Mouse (Mus musculus): ENCODE results near the gene Nek10.
"Not testable (repeated sequence)": the region's sequence is repeated elsewhere in the genome, so short reads cannot be mapped to it uniquely, and the experiment has no call there.

Nek10 gene

DNA sequence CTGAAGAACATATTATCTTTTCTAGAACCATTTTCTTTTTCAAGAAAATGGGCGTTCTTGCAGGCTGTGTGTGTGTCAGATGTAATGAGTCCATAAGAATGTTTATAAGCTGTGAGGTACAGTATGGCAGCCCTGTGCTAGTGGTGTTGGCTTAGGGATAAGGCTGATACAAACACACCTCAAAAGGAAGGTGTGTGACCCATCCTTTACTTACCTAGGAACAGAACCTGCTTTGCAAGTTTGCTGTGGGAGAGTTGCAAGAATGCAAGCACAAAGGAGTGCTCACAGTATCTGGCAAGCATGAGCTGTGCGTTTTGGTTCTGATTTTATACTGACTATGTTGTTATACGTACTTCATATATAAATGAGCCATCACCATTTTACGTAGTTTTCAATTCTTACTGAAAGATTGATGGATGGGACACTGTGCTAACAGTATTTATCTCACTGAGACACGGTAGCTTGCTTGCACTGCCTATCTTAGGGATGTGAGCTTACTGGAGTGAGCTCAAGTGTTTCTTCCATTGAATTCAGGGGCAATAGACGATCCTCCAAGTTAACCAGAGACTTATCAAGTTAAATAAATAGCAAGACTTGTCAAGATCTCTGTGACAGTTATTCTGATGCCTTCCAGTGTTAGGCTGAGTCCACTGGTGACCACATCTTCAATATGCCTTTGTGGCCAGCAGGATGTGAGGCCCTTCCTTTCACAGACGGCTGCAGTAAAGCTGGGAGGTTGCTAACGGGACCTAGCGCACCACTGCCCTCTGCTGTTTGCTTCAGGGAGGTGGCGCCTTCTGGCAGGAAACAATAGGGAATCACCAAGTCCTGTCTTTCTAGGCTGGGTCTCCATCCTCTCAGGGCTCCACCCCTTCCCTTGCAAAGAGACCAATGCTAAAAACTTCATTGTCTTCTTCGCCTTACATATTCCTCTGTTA is 181.8 kb downstream of the Nek10 start:
- DNase-seq (ENCODE audit: low spot score in 2 of 2), result peak; percentile 29 to 64

DNA sequence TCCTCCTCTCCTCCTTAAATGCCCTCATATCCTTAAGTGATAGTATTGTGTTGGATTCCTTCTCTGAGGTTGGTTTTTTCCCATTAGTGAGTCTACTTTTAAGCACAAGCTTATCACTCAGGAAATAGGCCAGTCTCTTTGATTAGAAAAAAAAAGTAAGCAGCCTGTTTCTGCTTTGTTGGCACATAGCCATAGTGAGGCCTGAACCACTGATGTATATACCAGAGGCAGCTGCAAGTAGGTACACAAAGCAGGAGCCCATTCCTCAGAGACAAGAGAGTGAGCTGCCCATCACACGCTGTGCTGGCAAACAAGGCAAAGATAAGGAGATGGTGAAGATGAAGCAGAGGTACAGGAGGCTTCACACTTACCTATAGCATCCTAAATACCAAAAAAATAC is 184.2 kb downstream of the Nek10 start:
- no peak for DNase-seq (ENCODE audit: low spot score in 2 of 2)

DNA sequence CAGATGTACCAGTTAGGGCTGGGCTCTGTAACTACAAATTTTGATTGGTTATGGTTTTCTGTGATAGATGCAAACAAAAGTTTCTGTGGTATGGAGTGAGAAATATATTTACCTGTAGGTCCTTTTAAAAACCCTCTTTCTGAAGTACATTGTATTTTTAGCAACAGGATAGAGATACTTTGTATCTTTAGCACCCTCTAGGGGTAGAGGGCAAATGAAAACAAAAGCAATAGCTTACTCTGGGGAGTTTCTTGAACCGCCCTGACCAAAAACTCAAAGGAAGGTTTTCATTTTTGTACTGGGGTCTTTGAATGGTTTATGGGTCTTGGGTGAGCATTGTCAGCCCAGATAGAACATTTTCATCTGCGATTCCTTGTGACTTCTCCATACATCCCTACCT is 188.4 kb downstream of the Nek10 start:
- no peak for DNase-seq (ENCODE audit: low spot score in 2 of 2)

DNA sequence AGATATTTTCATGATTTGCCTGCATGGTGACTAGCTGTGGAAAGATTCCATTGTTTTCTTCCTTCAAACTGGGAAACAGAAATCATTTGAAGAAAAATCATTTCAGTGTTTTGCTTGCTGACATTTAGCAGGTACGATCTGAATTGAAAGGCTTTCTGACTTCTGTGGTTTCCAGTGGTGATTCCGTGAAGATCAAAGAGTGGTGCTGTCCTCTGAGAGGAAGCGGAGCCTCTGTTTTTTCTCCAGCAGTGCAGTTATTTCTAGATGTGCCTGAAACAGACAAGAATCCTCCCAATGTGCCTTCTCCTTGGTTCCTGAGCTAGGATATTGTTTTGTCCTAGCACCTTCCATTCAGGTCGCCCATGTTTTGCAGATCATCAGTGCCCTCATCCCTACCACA is 208.2 kb downstream of the Nek10 start:
- DNase-seq (ENCODE audit: low spot score in 2 of 2), result no peak

DNA sequence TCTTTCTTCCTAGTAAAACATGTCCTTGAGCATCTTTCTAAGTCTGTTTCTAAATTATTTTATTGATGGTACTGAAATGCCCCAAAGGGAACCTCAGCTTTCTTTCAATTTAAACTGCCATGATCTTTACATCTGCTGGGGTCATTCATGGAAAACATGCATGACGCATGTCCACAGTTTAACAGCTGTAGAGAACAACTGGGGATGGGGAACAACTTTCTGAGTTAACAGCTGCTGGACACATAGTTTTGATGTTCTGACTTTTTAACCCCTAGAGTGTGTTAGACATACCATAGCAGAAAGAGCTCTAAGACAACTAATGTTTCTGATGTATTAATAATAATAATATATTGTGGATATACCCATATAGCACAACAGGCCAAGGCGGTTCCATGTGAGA is 211.6 kb downstream of the Nek10 start:
- DNase-seq (ENCODE audit: low spot score in 2 of 2), result no peak

DNA sequence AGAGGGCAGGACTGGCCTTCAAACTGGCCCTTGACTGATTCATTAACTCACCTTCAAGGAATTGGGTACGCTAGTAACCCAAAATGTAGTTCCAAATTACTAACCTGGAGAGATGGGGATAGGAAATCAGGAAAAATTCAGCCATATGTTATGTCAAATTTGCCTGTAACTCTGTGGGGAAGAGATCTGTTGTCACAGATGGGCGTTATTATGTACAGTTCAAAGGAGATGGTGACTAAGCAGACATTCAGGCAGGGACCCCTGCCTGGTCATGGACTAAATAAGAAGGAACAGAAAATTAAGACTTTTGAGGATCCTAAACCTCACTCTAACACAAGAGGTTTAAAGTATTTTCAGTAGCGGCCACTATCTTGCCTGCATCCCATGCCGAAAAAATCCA is 227.4 kb downstream of the Nek10 start:
- DNase-seq (ENCODE audit: low spot score in 2 of 2), result not testable (repeated sequence)

DNA sequence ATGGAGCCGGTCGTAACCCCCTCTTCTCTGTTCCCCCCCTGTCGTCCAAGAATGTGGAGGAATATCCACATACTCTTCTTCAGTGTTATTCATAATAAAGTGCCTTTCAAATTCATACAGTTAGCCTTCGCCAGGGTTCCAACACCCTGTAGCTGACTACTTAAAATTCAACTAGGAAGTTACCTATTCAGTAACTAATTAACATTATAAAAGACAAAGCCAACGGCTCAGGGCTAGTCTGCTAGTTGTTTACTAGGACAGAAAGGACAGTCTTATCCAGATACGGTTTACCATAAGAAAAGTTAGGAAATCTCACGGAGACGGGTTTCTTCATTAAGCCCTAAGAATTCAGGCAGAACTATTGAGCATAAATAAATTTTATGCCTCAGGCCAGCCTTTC is 231.4 kb downstream of the Nek10 start:
- not testable (repeated sequence) for DNase-seq (ENCODE audit: low spot score in 2 of 2)

DNA sequence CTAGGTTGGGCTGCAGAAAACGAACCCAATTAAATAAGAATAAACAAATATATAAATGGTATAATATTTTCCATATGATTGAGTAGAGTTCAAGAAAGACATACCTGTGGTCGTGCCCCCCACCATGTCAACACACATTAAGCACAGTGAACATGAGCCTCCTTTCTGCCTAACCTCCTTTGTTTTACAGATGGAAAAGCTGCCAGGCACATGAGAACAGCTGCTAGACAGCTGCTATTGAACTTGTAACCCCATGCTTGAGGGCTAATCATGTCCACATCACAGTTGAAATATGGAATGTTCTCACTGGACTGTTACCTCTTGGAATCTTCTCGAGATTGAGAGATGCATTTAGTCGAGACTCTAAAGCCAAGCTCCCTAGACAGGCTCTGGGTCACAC is 245.0 kb downstream of the Nek10 start:
- DNase-seq (ENCODE audit: low spot score in 2 of 2), result no peak

DNA sequence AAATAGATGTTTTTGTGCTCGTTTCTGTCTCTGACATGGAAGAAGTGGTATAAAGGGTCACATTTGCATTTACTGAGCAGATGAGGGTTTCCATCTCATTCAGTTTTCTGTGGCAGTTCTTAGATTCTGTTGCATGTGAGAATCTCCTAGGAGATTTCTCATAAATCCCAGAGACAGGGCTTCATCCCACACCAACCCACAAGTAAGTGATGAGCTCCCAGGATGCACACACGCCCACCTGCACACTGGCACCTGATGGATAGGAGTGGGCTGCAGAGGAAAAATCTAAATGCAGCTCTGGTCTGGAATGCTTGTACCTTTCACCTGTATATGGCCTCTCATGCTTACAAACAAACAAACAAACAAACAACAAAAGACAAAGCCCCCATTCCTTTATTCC is 258.3 kb downstream of the Nek10 start:
- peak in 1 of 2 experiments; percentile 27 for DNase-seq (ENCODE audit: low spot score in 2 of 2)
